Mouse (Mus musculus) hematopoietic stem cell, adult 5-6 weeks (primary cell): ENCODE results near the gene Hs3st4. TPM values are rescaled to one million over a fixed set of nuclear protein-coding genes. Genes with fewer than 3 reads are reported as not detected.

Experiments used
- ATAC-seq, 2 experiments: fragments of 125-278 bp in 1 of 2; replicated peaks in 1 of 2; 2 replicates each; pipeline ENCODE4 v1.8.0; 2016 to 2017; ENCODE audit warnings: inconsistent platforms in 2 of 2, mild to moderate bottlenecking in 2 of 2, moderate number of reproducible peaks in 2 of 2, low read depth in 1 of 2, moderate TSS enrichment in 1 of 2; ENCODE audit not compliant: low FRiP score in 2 of 2, poor library complexity in 2 of 2, severe bottlenecking in 2 of 2, insufficient read depth in 1 of 2, low TSS enrichment in 1 of 2
- total RNA-seq: library from RNA; stranded (forward); fragments of 172-1452, 232-1000 nt; gene quantifications from 2 replicates; pipeline ENCODE4 v1.2.3, GENCODE M21; 2017

Gene Hs3st4
- total RNA-seq, 1 experiment from 2014 or later, result not detected

DNA sequence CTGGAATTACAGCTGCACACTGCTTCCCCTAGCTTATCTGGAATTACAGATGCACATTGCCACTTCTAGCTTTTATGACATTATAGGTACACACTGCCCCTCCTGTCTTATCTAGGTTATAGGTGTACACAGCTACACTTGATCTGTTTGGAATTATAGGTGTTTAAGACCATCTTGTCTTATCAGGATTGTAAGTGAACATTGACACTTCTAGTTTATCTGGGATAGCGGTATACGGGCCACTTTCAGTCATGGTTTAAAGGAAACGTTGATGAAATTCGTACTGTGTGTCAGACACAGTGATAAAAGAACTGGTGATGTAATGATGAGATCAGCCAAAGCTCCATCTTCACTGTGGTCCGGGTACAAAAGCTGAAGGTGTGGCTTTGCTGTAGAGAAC is 67.8 kb downstream of the Hs3st4 start:
- ATAC-seq, result no peak

DNA sequence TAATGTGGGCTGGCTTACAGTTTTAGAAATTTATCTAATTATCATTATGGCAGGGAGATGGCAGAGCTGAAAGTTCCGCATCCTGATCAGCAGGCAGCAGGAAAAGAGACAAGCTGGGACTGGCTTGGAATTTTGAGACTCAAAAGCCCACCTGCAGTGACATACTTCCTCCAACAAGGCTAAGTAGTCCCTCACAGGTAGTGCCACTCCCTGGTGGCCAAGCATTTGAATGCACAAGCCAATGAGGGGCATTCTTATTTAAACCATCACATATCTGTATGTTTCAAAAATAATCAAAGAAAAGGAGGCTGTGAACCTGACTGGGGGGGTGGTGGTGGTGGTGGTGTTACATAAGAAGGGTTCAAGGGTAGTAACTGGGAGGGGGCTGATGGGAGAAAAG is 101.1 kb downstream of the Hs3st4 start:
- ATAC-seq, result no peak

DNA sequence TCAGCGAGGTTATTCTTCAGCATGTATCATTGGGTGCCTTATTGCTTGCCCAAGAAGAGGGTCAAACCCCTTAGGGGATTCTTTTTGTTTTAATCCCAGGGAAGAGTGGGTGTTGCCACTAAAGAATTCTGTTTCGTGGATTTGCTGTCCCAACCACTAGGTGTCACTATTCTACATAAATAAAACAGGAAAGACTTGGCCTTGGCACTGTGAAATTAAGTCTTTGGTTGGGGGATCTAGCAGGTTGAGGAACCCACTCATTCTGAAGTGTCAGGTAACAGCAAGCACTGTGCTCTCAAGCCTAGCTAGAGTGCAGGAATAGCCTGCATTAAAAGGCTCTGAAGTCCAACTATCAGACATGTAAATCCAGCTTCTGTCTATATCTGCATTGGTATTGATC is 146.3 kb downstream of the Hs3st4 start:
- ATAC-seq, result 0 out of 4 replicates have a peak, but pooled peaks of 1 of the 2 experiments have one; percentile 27

DNA sequence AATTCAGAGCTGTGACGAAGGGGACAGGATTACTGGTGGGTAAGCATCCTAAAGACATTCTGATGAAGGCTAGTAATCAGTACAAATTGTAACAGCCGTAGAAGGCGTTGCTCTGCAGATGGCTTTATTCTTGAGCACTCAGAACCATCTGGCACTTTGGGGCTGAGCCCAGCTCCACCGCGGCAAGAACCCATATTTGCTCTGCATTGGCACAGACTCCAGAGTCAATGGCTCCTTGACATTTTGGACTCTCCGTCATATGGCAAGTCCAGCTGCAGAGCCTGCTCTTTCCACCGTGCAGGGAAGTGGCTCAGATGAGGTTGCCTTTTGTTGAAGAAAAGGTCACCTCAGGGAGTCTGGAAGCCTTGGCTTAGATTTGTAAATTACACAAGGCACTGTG is 148.6 kb downstream of the Hs3st4 start:
- ATAC-seq, result no peak

DNA sequence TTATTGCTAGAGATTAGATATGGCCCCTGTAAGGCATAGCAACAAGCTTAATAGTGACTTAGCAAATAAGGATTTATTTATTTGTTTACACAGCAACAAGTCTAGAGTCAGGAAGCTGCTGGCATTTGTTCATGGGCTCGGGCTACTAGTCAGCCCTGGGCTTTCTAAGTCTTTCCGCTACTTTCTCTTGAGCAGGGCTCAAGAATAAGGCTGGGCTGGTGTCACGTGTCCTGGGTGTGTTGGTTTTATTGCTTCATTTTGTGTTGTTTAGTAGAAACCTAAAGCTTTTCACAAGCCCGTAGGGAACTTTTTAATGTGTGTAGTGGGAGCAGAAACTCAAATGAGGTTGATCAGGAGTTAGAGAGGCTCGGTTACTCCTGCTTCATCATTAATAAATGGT is 153.5 kb downstream of the Hs3st4 start:
- no peak for ATAC-seq

DNA sequence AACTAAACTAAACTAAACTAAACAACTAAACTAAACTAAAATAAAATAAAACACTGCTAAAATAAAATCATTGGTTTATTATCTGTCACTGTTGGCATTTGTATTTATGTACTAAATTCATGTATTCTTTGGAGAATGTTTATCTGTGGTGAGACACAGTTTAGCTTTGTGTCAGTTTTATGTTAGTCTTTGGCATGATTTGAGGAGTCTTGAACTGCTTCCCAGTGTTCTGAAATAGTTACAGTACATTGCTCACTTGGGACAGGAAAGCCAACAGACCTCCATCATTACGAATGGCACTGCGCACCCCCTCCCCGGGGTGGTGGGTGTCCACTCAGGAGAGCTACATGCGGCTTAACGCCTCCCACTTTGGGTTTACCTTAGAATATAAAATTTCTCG is 158.6 kb downstream of the Hs3st4 start:
- no peak for ATAC-seq

DNA sequence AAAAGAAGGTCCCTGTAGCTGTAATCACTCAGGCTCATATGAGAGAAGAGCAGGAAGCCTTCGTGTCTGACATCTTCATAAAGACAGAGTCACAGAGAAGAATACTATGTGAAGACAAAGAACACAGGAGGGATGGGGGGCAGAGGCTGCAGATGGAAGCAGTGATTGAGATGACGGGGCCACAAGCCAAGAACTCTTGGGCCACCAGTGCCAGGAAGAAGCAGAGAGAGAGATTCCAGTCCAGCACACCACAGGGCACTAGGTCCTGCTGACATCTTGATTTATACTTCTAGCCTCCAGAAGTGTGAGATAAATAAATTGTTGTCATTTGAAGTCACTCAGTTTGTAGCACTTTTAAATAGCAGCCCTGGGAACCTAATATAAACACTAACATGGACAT is 168.2 kb downstream of the Hs3st4 start:
- no peak for ATAC-seq

DNA sequence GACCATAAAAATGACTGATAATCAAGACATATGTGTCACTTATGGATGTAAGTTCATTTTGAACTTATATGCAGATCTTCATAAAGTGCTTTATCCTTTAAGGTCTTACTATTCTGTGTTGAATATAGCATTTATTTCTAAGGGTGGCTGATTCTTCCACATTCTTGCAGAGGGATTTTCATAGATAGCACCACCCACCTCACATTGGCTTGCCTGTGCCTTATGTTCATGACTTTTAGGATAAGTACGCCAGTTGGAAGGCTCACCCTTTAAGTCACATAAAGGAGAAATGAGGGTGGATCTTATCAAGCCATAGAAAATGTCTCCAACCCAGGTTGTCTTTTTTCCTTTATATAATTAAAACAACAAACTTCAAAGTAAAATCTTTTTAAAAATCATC is 180.6 kb downstream of the Hs3st4 start:
- ATAC-seq, result no peak

DNA sequence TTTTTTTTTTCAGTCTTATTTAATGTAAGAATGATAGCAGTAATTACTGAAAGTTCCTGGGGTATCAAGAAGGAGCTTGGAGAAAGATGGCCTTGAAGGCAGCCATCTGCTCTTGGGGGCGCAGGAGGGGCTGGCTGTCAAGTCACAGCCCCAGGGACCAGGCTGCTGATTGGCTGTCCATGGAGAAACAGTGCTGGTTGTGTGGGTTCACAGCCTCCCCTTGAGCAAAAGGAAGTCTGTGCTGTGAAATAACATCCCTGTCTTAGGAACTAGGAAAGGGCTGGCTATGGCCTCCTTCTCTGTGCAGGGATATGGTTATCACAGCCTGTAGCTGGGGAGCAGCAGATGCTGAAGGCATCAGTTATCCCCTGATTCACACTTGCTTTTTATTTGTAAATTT is 183.6 kb downstream of the Hs3st4 start:
- no peak for ATAC-seq

DNA sequence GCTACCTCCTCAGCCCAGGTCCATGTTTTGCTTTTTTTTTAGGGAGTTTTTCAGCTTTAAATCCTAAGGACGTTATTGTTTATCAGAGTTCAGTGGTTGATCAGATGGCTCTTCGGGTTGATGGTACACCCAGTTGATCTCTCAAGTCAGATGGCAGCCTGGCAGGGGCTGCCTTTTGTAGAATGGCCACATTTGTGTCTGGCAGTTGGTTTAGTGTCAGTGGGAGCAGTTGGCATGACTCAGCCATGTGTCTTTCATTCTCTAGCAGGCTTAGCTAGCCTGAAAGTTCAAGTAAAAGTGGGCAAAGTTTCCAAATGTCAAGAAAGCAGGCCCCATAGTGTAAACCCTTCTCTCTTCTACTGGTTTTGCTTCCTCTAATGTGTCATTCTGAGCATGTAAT is 186.1 kb downstream of the Hs3st4 start:
- ATAC-seq, result no peak

DNA sequence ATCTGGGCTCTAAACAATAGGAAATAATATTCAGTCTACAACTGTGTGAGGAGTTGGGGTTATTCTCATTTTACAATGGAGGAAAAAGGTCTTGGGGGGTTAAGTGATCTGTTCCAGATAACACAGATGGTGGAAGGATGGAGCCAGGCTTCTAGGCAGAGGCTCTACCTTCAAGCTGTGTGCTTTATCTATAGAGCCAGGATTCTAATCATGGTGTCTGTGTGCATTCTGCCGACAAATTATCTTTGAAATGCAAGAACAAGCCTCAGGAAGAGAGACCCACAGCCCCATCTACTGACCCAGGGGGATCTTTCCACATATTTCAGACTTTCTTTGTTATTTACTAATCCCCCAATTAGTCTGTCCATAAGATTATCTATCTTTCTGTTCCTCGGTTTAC is 187.3 kb downstream of the Hs3st4 start:
- no peak for ATAC-seq

DNA sequence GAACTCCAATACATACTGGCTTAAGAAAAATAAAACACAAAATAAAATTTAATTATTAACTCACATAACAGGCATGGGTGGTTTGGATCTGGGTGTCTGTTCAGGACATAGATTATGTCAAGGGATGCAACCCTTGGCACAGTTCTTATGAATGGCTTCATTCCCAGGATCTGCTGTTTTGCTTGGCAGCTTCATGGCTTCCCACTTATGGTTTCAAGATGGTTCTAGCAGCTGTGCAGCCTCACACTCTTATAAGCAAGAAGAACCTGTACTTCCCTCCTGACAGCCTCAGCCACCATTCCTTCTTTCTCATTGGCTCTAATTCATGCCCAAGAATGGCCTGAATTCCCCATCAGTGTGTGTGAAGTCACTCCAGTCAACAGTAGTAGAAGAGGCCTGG is 189.3 kb downstream of the Hs3st4 start:
- ATAC-seq, result no peak

DNA sequence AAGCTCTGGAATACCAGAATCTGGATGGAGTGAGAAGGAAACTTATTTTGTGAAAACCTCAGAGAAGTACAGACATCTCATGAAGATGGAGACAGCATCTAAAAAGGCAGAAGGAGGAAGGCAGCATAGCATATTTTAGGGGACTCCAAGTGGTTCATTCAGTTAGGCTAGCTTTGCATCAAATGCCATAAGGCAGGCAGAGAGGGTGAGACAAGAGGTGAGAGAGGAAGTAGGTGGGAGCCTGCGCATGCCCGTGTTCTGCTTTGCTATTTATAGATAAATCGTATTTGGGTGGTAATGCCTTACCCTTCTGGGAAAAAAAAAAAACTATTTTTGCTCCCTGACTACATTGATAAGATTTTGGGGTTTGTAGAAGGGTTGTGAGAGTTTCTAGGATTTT is 198.3 kb downstream of the Hs3st4 start:
- ATAC-seq, result no peak

DNA sequence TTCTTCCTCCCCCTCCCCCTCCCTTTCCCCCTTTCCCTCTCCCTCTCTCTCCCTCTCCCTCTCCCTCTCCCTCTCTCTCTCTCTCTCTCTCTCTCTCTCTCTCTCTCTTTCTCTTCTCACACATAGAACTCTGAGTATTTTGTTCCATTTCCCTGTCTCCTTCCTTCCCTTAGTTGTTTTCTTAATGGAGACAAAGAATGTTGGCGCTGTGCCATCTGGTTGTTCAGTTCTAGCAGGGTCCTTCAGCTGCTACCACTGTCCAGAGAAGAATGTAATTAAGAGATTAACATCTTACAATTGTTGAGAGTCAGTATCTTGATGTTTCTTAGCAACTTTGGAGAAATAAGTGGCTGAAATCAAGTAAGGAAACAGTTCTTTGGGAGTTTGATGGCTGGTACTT is 202.0 kb downstream of the Hs3st4 start:
- no peak for ATAC-seq

DNA sequence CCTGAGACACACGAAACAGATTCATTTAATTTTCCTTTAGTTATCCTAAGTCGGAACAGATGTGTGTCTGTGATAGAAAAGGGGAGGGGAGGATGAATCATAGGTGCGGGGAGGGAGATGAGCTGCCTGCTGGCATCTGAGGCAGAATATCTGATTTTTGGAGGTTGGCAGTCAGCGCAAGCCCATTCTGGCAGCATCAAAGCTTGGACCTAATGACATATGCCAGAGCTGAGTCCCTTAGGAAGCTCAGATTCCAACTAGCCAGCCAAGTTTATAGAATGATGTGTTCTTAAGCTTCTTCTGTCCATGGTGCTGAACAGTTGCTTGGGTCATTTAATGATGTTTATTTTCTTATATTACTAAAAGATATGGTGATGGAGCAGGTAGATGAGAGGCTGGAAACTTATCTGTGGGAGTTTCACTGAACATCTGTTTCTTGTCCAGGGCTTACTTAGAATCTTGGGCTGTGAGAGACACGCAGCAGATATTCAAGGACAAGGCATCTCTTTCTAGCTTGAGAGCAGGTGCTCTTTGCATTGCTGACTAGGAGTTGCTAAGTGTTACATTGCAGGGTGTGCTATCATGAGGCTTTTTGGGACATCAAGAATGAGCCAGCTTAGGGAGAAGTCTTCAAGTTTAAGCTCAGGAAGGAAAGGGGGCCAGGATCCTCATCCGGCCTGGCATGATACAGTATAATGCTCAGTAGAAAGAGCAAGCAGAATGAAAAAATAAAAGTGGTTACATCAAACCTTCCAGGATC is 216.3 kb downstream of the Hs3st4 start:
- ATAC-seq, result no peak

DNA sequence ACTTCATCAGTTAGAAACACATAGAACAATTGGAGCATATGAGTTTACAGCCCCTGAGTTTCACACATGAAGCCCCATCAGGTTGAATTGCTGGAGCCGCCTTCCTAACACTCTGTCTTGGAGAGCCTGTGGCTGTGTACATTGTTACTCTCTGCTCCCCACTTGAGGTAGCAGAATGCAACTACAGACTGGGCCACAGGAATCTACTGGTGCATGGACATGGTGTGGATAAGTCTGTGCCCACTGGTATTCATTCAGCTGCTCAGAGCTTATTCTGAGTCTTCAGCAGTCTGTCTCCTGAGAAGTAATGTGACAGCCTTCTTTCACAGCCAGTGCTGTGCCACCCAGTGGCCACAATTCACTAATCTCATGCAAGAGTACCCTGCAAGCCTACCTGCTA is 234.3 kb downstream of the Hs3st4 start:
- ATAC-seq, result no peak

DNA sequence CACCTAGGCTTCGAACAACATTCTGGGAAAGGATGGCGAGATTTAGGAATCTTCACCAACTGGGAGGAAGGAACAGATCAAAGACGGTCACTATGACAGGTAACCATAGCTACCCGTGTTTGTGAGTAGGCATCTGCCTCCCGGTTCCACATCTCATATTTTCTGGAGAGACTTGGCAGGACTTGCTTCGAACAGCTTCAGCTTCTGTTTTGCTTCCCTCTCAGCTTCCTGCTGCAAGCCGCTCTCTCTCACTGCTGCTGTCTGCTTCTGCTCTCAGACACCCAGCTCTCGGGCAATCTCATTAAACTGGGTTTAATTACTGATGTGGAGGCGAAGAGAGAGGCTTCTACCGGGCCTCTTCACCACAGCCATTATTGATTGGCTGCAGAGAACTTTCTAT is 237.9 kb downstream of the Hs3st4 start:
- no peak for ATAC-seq

DNA sequence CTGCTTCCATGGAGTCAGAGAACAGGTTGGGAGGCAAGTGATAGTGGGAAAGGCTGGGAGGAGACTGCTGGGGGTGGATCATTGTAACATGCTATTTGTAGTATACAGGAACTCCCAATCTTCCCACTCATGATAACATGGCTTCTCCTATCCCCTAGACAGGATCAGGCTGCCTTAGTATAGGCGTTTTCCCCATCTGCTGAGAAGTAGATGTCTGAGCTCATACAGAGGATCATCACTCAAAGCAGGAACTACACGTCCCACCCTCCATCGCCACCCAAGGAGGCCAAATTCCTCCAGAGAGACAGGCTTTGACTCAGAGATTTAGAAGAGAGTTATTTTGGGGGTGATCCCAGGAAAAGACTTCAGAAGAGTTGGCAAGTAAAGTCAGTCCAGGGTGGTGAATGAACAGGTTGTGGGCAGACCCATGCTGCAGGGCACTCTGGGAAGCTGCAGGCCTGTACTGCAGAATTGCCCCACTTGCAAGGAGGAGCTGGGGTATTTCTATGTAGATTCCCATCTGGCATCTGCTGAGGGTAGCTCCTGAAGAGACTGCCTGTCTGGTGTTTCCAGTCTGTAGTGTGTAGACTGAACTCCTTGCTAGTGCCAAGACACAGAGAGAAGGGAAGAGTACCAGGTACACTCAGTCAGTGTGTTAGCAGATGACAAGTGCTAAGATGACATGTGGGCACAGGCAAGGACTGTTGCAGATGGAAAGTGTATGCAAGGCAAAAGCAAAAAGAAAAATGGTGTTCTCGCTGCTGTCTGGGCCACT is 255.4 kb downstream of the Hs3st4 start:
- ATAC-seq, result no peak
